Mouse (Mus musculus): ENCODE measurements around the gene Rnase13.

Gene Rnase13

GRCm38 (mm10) chr14:51913062-51913959, 9.3 kb downstream of the Rnase13 start:
- DNase-seq (ENCODE audit: low read depth, low spot score) = no peak

GRCm38 (mm10) chr14:51912391-51913061, 10.0 kb downstream of the Rnase13 start:
- DNase-seq (ENCODE audit: low read depth, low spot score) = no peak

- no peak for DNase-seq (ENCODE audit: low read depth, low spot score)
Observed at GRCm38 (mm10) chr14:51911301-51911700, 11.3 kb downstream of the Rnase13 start.

- no peak for DNase-seq (ENCODE audit: low read depth, low spot score)
Observed at GRCm38 (mm10) chr14:51906102-51906501, 16.5 kb downstream of the Rnase13 start.

- DNase-seq (ENCODE audit: low read depth, low spot score) = no peak
Observed at GRCm38 (mm10) chr14:51904706-51905105, 17.9 kb downstream of the Rnase13 start.

GRCm38 (mm10) chr14:51903782-51904181, 18.8 kb downstream of the Rnase13 start:
- DNase-seq (ENCODE audit: low read depth, low spot score) = no peak

GRCm38 (mm10) chr14:51902806-51903710, 19.5 kb downstream of the Rnase13 start:
- peak; percentile 51 for DNase-seq (ENCODE audit: low read depth, low spot score)

- no peak for DNase-seq (ENCODE audit: low read depth, low spot score)
Observed at GRCm38 (mm10) chr14:51899351-51899750, 23.2 kb downstream of the Rnase13 start.

GRCm38 (mm10) chr14:51896539-51897170, 25.9 kb downstream of the Rnase13 start:
- no peak for DNase-seq (ENCODE audit: low read depth, low spot score)

- DNase-seq (ENCODE audit: low read depth, low spot score) = no peak
Observed at GRCm38 (mm10) chr14:51896019-51896418, 26.6 kb downstream of the Rnase13 start.

GRCm38 (mm10) chr14:51895071-51895470, 27.5 kb downstream of the Rnase13 start:
- no peak for DNase-seq (ENCODE audit: low read depth, low spot score)

GRCm38 (mm10) chr14:51893809-51894208, 28.8 kb downstream of the Rnase13 start:
- no peak for DNase-seq (ENCODE audit: low read depth, low spot score)

- no peak for DNase-seq (ENCODE audit: low read depth, low spot score)
Observed at GRCm38 (mm10) chr14:51893094-51893794, 29.3 kb downstream of the Rnase13 start.

- DNase-seq (ENCODE audit: low read depth, low spot score) = no peak
Observed at GRCm38 (mm10) chr14:51892191-51892939, 30.2 kb downstream of the Rnase13 start, which contains the start of gene Slc39a2. Gene Slc39a2 (plus strand): TSS chr14:51892889.

- no peak for DNase-seq (ENCODE audit: low read depth, low spot score)
Observed at GRCm38 (mm10) chr14:51889833-51890232, 32.7 kb downstream of the Rnase13 start.

GRCm38 (mm10) chr14:51886051-51886450, 36.5 kb downstream of the Rnase13 start:
- DNase-seq (ENCODE audit: low read depth, low spot score) = no peak

- peak; percentile 92 for DNase-seq (ENCODE audit: low read depth, low spot score)
Observed at GRCm38 (mm10) chr14:51884598-51885331, 37.8 kb downstream of the Rnase13 start, which contains the start of gene Mettl17. Gene Mettl17 (plus strand): TSS chr14:51884842.

- DNase-seq (ENCODE audit: low read depth, low spot score) = no peak
Observed at GRCm38 (mm10) chr14:51884031-51884544, 38.5 kb downstream of the Rnase13 start.

GRCm38 (mm10) chr14:51883527-51884030, 39.0 kb downstream of the Rnase13 start:
- DNase-seq (ENCODE audit: low read depth, low spot score) = peak; percentile 41

All from retina, postnatal 7 days (tissue).